Mouse (Mus musculus) megakaryocyte, adult 5-6 weeks (primary cell): ENCODE measurements around the gene Tepp. TPM values are rescaled to one million over a fixed set of nuclear protein-coding genes. Genes with fewer than 3 reads are reported as not detected.

ENCODE experiments used
- ATAC-seq: 2 replicates; pipeline ENCODE4 v1.8.0; 2016; ENCODE audit warnings: mild to moderate bottlenecking, inconsistent platforms; ENCODE audit not compliant: poor library complexity, severe bottlenecking
- total RNA-seq, 2 experiments: library from RNA; stranded (forward) in 1 of 2; stranded (reverse) in 1 of 2; fragments of 153-499, 151-499 nt in 1 of 2; fragments of 221-1000, 200-1000 nt in 1 of 2; gene quantifications; 2 replicates each; pipeline versions ENCODE4 v1.2.3 to v1.2.4; 2015 to 2017

Tepp gene
- total RNA-seq, 2 experiments from 2014 or later: not detected

GRCm38 (mm10) chr8:95331156-95331719 is 20.9 kb downstream of the Tepp start:
- peak; percentile 36 for ATAC-seq

DNA sequence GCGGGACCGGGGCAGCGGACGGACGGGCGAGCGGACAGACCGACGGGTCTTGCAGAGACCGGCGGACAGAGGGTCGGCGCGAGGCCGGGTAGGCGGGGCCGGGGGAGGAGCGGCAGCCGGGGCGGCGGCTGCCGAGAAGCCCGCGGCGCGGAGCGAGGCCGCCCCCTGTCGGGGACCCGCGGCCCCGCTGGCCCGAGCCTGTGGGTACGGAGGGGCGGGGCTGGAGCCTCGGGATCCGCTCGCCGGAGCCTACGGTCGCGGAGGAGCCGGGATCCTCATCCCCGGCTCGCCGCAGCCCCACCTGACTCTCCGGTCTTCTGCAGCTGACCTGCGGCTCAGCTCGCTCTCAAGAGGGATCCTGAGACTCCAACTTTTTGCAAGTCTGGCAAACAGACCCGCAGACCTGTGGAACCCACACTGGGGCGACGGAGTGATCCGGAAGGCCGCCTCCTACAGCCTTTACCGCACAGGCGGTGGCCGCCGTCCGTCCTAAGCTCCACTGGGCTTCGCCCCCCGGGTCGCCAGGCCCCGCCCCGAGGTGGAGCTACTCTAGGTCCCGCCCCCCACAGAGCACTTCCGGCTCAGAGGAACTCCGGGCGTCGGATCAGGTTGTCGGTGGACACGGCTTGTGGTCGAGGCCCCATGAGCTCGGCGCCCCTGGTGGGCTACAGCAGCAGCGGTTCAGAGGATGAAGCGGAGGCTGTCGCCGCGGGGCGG is 21.5 kb downstream of the Tepp start, which contains the start of the genes Zfp319 and Usb1:
Zfp319 (minus strand) TSS at position 231 of the 717 bp plus-strand sequence.
Usb1 (plus strand) TSS at position 565 of the 717 bp plus-strand sequence.
- ATAC-seq: peak; percentile 83

DNA sequence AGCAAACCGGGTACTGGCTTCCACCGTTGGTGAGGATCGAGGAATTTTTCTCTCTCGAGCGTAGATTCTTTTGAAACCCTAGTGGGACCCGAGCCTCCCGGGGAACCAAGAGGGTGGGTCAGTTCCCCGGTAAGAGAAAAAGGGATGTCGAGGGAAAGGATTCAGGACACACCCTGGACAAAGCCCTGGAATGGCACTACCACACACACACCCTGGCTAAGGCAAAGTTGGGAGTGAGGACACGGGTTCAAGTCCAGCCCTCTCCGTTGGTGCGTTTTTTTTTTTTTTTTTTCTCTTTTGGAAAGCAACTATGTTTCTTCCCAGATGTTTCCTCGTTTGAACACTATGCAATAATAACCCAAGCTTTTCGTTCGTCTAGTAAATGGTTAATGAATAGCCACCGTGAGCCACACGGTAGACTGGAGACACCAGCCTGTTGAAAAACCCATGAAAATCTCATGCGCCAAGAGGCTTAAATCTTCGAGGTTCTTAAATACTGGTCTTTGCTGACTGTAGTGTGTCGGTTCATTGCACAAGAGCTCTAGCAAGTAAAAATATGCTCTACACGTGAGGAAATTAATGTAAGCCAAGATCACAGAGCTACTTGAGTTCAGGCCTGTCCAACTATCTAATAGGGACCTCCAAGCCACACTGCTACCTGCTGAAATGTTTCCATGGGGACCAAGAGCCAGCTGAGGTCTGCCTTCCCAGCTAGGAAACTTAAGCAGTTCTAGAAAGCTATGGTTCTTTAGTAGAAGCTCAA is 22.3 kb downstream of the Tepp start:
- ATAC-seq: no peak

DNA sequence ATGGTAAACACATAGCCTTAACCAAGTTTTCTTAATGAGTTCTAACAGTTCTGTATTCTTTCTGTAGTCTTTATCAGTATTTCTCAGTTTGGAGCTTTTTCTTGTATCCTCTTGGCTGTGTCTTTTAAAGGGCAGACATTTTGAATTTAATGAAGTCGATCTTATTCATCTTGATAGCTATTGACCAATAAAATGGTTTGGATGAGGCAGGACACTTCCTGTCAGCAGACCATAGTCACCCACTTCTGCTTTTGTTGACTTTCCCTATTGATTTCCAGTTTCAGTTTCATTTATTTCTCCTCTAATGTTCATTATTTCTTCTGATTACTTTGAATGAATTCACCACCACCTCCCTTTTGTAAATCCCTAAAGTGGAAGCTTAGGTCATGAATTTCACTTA is 25.3 kb downstream of the Tepp start:
- peak; percentile 32 for ATAC-seq

GRCm38 (mm10) chr8:95336363-95336762 is 26.0 kb downstream of the Tepp start:
- no peak for ATAC-seq

DNA sequence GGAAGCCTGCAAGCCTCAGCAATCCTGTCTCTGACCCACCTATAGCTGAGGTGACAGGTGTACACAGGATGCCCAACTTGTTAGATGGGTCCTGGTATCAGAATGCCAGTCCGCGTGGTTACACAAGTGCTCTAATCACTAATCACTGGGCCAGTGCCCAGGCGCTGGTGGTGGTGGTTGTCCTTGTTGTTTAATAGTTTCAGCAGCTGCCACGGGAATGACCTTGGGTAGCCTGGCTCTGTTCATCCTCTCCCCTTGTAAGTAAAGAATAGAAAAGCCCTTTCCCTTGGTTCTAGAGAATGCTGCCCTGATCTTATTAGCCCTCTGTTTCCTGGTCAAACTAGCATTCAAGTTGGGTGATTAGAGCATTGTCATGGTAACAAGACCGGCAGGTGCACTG is 31.4 kb downstream of the Tepp start:
- ATAC-seq: no peak

GRCm38 (mm10) chr8:95344668-95345067 is 34.3 kb downstream of the Tepp start:
- no peak for ATAC-seq

DNA sequence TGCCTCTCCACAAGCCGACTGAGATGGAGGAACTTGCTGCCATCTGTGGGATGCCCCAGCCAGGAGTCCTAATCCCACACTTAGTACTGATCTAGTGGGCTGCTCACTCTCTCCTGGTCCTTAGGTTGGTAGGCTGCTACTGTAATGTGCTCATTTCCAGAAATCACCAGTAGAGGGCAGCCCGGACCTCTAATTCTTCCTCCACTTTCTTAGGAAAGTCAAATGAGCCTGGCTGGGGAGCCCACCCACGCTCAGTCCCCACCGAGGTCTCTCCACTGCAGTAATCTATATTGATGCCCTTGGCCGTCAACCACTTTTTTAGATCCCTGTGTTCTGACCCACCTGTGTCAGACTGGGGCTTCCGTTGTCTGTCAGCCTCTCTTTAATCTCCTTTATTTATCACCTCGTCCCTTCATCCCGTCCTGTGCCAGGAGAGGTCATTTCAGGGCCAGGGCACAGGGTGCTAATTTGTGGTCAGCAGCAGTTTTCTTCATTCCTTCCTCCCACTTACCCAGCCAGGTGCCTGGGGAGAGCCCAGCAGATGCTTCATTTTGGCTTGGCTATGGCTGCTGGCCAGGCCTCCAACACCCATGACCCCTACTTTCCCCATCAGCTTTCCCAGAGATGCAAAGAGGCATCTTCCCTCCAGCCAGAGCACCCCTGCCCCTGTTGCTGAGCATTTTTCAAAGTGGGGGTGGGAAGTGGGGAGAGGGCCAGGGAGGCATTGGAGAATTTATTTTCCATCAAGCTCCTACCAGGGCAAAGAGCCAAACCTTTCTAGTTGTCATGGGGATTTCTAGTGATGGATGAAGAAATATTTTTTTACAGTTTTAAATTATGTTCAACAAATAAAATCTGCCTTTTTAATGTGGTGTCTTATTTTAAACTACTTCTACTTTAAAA is 36.5 kb downstream of the Tepp start:
- ATAC-seq: peak; percentile 58

GRCm38 (mm10) chr8:95348356-95348755 is 38.0 kb downstream of the Tepp start:
- ATAC-seq: no peak

- no peak for ATAC-seq
Observed at GRCm38 (mm10) chr8:95348811-95349630, 38.7 kb downstream of the Tepp start.

- no peak for ATAC-seq
Observed at GRCm38 (mm10) chr8:95351461-95351860, 41.1 kb downstream of the Tepp start.

GRCm38 (mm10) chr8:95352151-95352870 is 41.9 kb downstream of the Tepp start, which contains the start of gene Mmp15:
TSS of gene Mmp15 (plus strand) at chr8:95352268.
- ATAC-seq: no peak

GRCm38 (mm10) chr8:95352871-95353866 is 42.8 kb downstream of the Tepp start:
- no peak for ATAC-seq

GRCm38 (mm10) chr8:95354606-95355005 is 44.2 kb downstream of the Tepp start:
- no peak for ATAC-seq

GRCm38 (mm10) chr8:95358550-95359411 is 48.4 kb downstream of the Tepp start:
- no peak for ATAC-seq

DNA sequence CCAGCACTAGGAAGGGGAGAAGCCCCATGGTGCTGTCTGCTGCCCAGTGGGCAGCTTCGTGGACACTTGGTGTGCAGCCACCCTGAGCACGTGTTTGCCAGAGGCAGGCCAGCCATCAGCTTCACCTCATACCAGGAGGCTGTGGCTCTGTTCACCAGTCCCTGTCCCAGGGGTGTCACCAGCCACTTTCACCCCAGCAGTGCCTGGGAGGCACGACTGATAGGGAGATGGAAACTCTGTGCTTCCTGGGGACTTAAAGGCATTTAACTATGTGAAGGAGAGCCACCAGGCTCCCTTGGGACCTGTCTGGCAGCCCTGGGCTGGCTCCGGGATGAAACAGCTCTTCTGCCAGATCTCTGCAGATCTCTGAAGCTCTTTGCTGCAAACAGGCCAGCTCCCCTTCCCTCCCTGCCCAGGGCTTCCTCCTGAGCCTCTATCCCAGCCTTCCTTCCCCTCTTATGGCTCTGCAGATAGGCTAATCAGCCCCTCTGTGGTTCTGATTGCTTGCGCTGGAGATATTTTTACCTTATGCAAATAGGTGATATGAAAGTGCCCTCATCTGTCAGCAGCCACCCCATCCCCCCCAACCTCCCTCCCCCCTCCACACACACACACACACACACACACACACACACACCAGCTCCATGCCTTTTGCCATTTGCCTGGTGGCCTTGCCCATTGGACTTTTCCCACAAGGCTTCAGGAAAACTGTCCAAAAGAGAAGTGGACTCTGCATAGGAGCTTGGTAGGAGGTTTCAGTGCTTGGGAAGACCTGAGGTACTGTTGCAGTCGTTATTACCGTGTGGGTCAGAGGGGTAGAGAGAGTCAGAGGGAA is 50.0 kb downstream of the Tepp start:
- ATAC-seq: no peak
